Mouse (Mus musculus) lung, embryonic 15.5 days (tissue): ENCODE measurements around the gene Adamts7. TPM values are rescaled to one million over a fixed set of nuclear protein-coding genes. Genes with fewer than 3 reads are reported as not detected.

ENCODE experiments used
- ATAC-seq: fragments of 200-750 bp; cut with Nextera tagmentation; 2 replicates; pipeline ENCODE4 v1.8.0; 2017; ENCODE audit warnings: moderate number of reproducible peaks, borderline replicate concordance; ENCODE audit not compliant: low FRiP score, low TSS enrichment; ENCODE audit errors: extremely low read depth
- H3K27ac ChIP-seq: fragments of 300-500 bp; sonication (generic); 2 replicates; pipeline ENCODE4 v1.5.1; 2015; ENCODE audit warnings: moderate library complexity, mild to moderate bottlenecking, inconsistent platforms
- H3K27me3 ChIP-seq: fragments of 300-500 bp; sonication (generic); 2 replicates; pipeline ENCODE4 v1.6.1; 2015; ENCODE audit warnings: inconsistent platforms
- H3K36me3 ChIP-seq: fragments of 300-500 bp; sonication (generic); 2 replicates; pipeline ENCODE4 v1.6.1; 2015; ENCODE audit warnings: inconsistent platforms
- H3K4me1 ChIP-seq: fragments of 300-500 bp; sonication (generic); 2 replicates; pipeline ENCODE4 v1.6.1; 2015; ENCODE audit warnings: inconsistent platforms
- H3K4me2 ChIP-seq: fragments of 300-500 bp; sonication (generic); 2 replicates; pipeline ENCODE4 v1.6.1; 2015; ENCODE audit warnings: inconsistent platforms, mild to moderate bottlenecking, moderate library complexity
- H3K4me3 ChIP-seq: fragments of 300-500 bp; sonication (generic); 2 replicates; pipeline ENCODE4 v1.5.1; 2015; ENCODE audit warnings: mild to moderate bottlenecking, inconsistent platforms
- H3K9ac ChIP-seq: fragments of 300-500 bp; sonication (generic); 2 replicates; pipeline ENCODE4 v1.6.1; 2015; ENCODE audit warnings: inconsistent platforms
- H3K9me3 ChIP-seq: fragments of 300-500 bp; sonication (generic); 2 replicates; pipeline ENCODE4 v1.6.1; 2016; ENCODE audit warnings: inconsistent platforms
- WGBS: fragments of 180-500 bp; shearing (Covaris S2); methylation state at CpG from one replicate; pipeline ENCODE4 v1.1.7; 2015; 5-methylcytosine and 5-hydroxymethylcytosine counted together
- polyA plus RNA-seq: library from polyadenylated mRNA; unstranded; fragments of >200 nt; fragmentation: Nextera tagmentation; extraction: Ambion mirVana; gene quantifications from 2 replicates; pipeline ENCODE4 v1.2.1, GENCODE M21; 2015

The Adamts7 gene
- polyA plus RNA-seq, 1 experiment from 2014 or later = 20.9 TPM

- Histone ChIP-seq H3K9ac (no peak overlapping the region), H3K9me3 (no peaks in the 10 kb centered on the region), H3K27me3 (no peaks in the 10 kb centered on the region), H3K36me3 (peaks cover 51% of the 10 kb centered on the region), H3K4me1 (peaks cover 4% of the 10 kb centered on the region; the same call in 1 of the 2 replicates), H3K4me3 (no peak overlapping the region), H3K4me2 (no peak overlapping the region), H3K27ac (peak overlapping the region; percentile 59; the same call in 1 of the 2 replicates)
- WGBS = 77% methylated on average over 2 of the region's 2 CpGs
- ATAC-seq = no peak
These were observed 63.9 kb downstream of the Adamts7 start for GRCm38 (mm10) chr9:90226742-90227096.

GRCm38 (mm10) chr9:90227171-90227570 is 64.3 kb downstream of the Adamts7 start:
- no peak for ATAC-seq
- peaks cover 4% of the 10 kb centered on the region; the same call in 1 of the 2 replicates for H3K4me1 ChIP-seq
- H3K9me3 ChIP-seq = no peaks in the 10 kb centered on the region
- no peaks in the 10 kb centered on the region for H3K27me3 ChIP-seq
- 79% methylated on average over 12 of the region's 12 CpGs for WGBS
- H3K4me2 ChIP-seq = no peak overlapping the region
- H3K4me3 ChIP-seq = no peak overlapping the region
- peaks cover 47% of the 10 kb centered on the region for H3K36me3 ChIP-seq
- 0 out of 2 replicates have a peak overlapping the region, but pooled peaks have one; percentile 37 for H3K27ac ChIP-seq
- no peak overlapping the region for H3K9ac ChIP-seq

GRCm38 (mm10) chr9:90232781-90233690 is 70.2 kb downstream of the Adamts7 start:
- Histone ChIP-seq H3K36me3 (0 out of 2 replicates have a peak, but pooled peaks cover 5% of the 10 kb centered on the region), H3K9ac (no peak overlapping the region), H3K27me3 (no peaks in the 10 kb centered on the region), H3K4me3 (no peak overlapping the region), H3K4me1 (peaks cover 9% of the 10 kb centered on the region), H3K27ac (no peak overlapping the region), H3K4me2 (no peak overlapping the region), H3K9me3 (no peaks in the 10 kb centered on the region)
- 77% methylated on average over 8 of the region's 8 CpGs for WGBS
- ATAC-seq = no peak

- H3K4me3 ChIP-seq = no peak overlapping the region
- WGBS = 72% methylated on average over 5 of the region's 5 CpGs
- H3K4me1 ChIP-seq = peaks cover 10% of the 10 kb centered on the region
- ATAC-seq = no peak
- no peaks in the 10 kb centered on the region for H3K27me3 ChIP-seq
- H3K9me3 ChIP-seq = no peaks in the 10 kb centered on the region
- H3K9ac ChIP-seq = no peak overlapping the region
- H3K36me3 ChIP-seq = 0 out of 2 replicates have a peak, but pooled peaks cover 3% of the 10 kb centered on the region
- no peak overlapping the region for H3K27ac ChIP-seq
- H3K4me2 ChIP-seq = no peak overlapping the region
These were observed 71.1 kb downstream of the Adamts7 start for GRCm38 (mm10) chr9:90233906-90234419.

- Histone ChIP-seq H3K27ac (no peak overlapping the region), H3K4me1 (peaks cover 10% of the 10 kb centered on the region), H3K36me3 (peaks cover 10% of the 10 kb centered on the region; the same call in 1 of the 2 replicates), H3K27me3 (no peaks in the 10 kb centered on the region), H3K9me3 (no peaks in the 10 kb centered on the region), H3K4me3 (no peak overlapping the region), H3K9ac (no peak overlapping the region), H3K4me2 (no peak overlapping the region)
- WGBS = 79% methylated on average over 5 of the region's 5 CpGs
- no peak for ATAC-seq
These were observed 71.9 kb downstream of the Adamts7 start for GRCm38 (mm10) chr9:90234786-90235185.

GRCm38 (mm10) chr9:90235258-90235882 is 72.5 kb downstream of the Adamts7 start:
- Histone ChIP-seq H3K4me2 (no peak overlapping the region), H3K9ac (no peak overlapping the region), H3K9me3 (no peaks in the 10 kb centered on the region), H3K4me1 (peaks cover 10% of the 10 kb centered on the region), H3K36me3 (peaks cover 15% of the 10 kb centered on the region; the same call in 1 of the 2 replicates), H3K27ac (no peak overlapping the region), H3K27me3 (no peaks in the 10 kb centered on the region), H3K4me3 (no peak overlapping the region)
- peak; percentile 31; the same call in 1 of the 2 replicates for ATAC-seq
- 62% methylated on average over 10 of the region's 10 CpGs for WGBS

GRCm38 (mm10) chr9:90236817-90237216 is 73.9 kb downstream of the Adamts7 start:
- peaks cover 10% of the 10 kb centered on the region for H3K4me1 ChIP-seq
- H3K4me3 ChIP-seq = no peak overlapping the region
- no peak overlapping the region for H3K27ac ChIP-seq
- peaks cover 21% of the 10 kb centered on the region; the same call in 1 of the 2 replicates for H3K36me3 ChIP-seq
- no peaks in the 10 kb centered on the region for H3K27me3 ChIP-seq
- H3K9ac ChIP-seq = no peak overlapping the region
- no peaks in the 10 kb centered on the region for H3K9me3 ChIP-seq
- WGBS = 83% methylated on average over 5 of the region's 5 CpGs
- no peak overlapping the region for H3K4me2 ChIP-seq
- no peak for ATAC-seq

GRCm38 (mm10) chr9:90237232-90238062 is 74.6 kb downstream of the Adamts7 start:
- Histone ChIP-seq H3K4me2 (no peak overlapping the region), H3K9me3 (no peaks in the 10 kb centered on the region), H3K27me3 (no peaks in the 10 kb centered on the region), H3K36me3 (peaks cover 21% of the 10 kb centered on the region; the same call in 1 of the 2 replicates), H3K9ac (no peak overlapping the region), H3K4me3 (no peak overlapping the region), H3K4me1 (peaks cover 13% of the 10 kb centered on the region), H3K27ac (0 out of 2 replicates have a peak overlapping the region, but pooled peaks have one; percentile 0)
- peak; percentile 70; the same call in 1 of the 2 replicates for ATAC-seq
- WGBS = 65% methylated on average over 9 of the region's 9 CpGs

GRCm38 (mm10) chr9:90240560-90240959 is 77.7 kb downstream of the Adamts7 start:
- no peak for ATAC-seq
- no peaks in the 10 kb centered on the region for H3K27me3 ChIP-seq
- H3K36me3 ChIP-seq = peaks cover 21% of the 10 kb centered on the region; the same call in 1 of the 2 replicates
- no peak overlapping the region for H3K4me3 ChIP-seq
- 81% methylated on average over 4 of the region's 4 CpGs for WGBS
- no peak overlapping the region for H3K27ac ChIP-seq
- no peak overlapping the region for H3K9ac ChIP-seq
- H3K4me1 ChIP-seq = peaks cover 15% of the 10 kb centered on the region
- no peaks in the 10 kb centered on the region for H3K9me3 ChIP-seq
- no peak overlapping the region for H3K4me2 ChIP-seq

GRCm38 (mm10) chr9:90241041-90241440 is 78.2 kb downstream of the Adamts7 start:
- Histone ChIP-seq H3K4me3 (no peak overlapping the region), H3K9ac (no peak overlapping the region), H3K27me3 (no peaks in the 10 kb centered on the region), H3K9me3 (no peaks in the 10 kb centered on the region), H3K36me3 (peaks cover 24% of the 10 kb centered on the region; the same call in 1 of the 2 replicates), H3K4me2 (no peak overlapping the region), H3K4me1 (peaks cover 12% of the 10 kb centered on the region), H3K27ac (no peak overlapping the region)
- ATAC-seq = no peak
- 75% methylated on average over 6 of the region's 6 CpGs for WGBS

GRCm38 (mm10) chr9:90241618-90242017 is 78.7 kb downstream of the Adamts7 start:
- WGBS = 67% methylated on average over 7 of the region's 7 CpGs
- Histone ChIP-seq H3K4me2 (no peak overlapping the region), H3K36me3 (peaks cover 30% of the 10 kb centered on the region; the same call in 1 of the 2 replicates), H3K27ac (no peak overlapping the region), H3K27me3 (no peaks in the 10 kb centered on the region), H3K4me3 (no peak overlapping the region), H3K9ac (no peak overlapping the region), H3K4me1 (peaks cover 12% of the 10 kb centered on the region), H3K9me3 (no peaks in the 10 kb centered on the region)
- no peak for ATAC-seq
